Mouse (Mus musculus) thymus, postnatal 4 days (tissue): ENCODE measurements around the gene Dcps.

Source experiments
- DNase-seq: peaks from one replicate; pipeline ENCODE4 v3.0.0; 2021

Gene Dcps

DNA sequence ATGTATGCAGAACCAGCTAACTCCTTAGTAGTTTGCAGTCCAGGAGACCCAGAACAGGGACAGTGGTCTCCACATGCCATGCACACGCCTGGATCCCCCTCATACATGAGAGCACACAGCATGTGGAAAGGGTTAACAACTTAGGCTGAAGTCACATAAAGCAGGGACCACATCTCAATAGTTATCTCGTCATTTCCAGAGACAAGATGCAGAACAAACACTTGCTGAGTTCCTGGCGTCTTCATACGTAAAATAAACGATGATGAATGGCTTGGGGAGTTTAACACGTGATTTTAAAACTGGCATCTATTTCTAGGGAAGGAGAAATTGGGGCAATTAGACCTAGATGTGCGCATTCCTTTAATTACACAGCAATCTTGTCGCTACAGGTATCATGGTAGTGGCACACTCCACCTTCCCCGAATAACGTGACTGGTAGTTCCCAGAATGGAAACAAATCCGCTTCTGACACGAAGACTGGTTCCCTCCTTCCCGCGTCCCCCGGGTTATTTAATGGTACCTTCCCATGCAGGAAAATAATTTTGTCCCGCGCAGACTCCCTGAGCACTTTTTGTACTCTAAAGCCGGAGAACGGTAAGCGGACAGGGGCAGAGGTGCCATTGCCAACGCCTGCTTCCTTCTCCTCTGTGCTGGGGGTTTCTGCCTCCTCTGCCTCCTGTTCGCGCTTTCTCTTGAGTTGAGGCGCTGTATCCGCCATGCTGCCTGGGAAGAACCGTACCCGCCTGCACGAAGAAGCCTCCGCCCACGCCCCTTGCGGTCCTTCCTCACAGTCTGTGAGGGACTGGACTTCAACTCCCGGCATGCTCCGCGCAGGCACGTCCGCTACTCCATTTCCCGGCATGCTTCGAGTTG is at the start of gene Dcps:
Gene Dcps (minus strand): TSS at position 811 of the 873 bp plus-strand sequence.
- peak; percentile 98 for DNase-seq

- no peak for DNase-seq
Observed at GRCm38 (mm10) chr9:35223466-35223865, 47.6 kb upstream of the Dcps start.

GRCm38 (mm10) chr9:35217963-35218362 is 42.1 kb upstream of the Dcps start:
- no peak for DNase-seq

- DNase-seq = no peak
Observed at GRCm38 (mm10) chr9:35211573-35212511, 36.0 kb upstream of the Dcps start.

GRCm38 (mm10) chr9:35210542-35211474 is 34.9 kb upstream of the Dcps start, which contains the start of gene Foxred1:
TSS of gene Foxred1 (minus strand) at chr9:35211055.
- DNase-seq = peak; percentile 99

GRCm38 (mm10) chr9:35204421-35204820 is 28.6 kb upstream of the Dcps start:
- no peak for DNase-seq

DNA sequence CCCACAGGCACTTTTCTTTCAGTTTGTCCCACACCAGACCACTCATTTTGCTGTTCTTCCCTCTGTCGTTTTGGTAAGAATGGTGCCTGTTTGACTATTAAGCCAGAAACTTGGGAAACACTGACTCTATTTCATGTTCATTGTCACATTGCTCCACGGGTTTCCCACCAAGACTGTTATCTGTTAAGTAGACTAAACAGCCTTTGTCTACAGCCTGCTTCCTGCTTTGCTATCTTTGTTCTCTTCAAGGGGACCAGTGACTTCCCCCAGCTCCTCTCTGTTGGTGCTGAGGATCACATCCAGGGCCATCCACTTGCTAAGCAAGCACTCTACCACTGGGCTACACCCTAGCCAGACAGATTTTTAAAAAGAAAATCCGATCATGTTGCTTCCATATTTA is 27.7 kb upstream of the Dcps start:
- no peak for DNase-seq

- no peak for DNase-seq
Observed at GRCm38 (mm10) chr9:35200529-35201060, 24.7 kb upstream of the Dcps start.

DNA sequence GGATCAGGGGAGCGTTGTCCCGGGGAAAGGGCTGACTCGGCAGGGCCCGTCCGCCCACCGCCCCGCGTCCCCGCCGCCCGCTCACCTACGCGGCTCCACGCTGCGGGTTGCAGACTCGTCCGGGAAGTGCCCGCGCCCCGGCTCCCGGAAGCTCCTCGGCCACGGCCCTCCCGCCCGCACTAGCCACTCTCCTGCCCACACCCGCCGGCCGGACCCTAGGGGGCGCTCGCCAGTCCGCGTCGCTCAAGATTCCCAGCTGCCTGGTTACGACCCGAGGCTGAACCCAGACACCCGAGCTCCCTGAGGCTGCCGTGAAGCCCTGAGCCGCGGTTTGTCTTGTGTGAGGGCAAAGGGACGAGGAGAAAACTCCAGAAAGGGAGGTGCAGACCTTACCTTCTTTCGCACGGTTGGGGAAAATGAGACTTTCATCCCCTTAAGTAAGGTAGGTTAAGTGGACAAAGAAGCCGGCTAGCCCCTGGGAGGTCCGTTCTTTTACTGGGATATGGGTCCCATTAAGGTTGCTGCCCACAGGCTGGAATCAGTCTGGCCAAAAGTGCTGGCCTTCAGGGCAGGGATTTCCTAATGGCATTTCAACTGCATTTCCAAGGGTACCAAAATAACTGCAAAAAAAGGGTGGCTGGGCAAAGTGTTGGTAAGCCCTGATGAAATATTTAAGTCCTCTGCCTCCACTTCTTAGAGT is 24.1 kb upstream of the Dcps start, which contains the start of the genes Srpr and Tirap:
Gene Srpr (plus strand): TSS at position 404 of the 700 bp plus-strand sequence.
Gene Tirap (minus strand): TSS at position 520 of the 700 bp plus-strand sequence.
- peak; percentile 90 for DNase-seq

GRCm38 (mm10) chr9:35198945-35199771 is 23.3 kb upstream of the Dcps start:
- no peak for DNase-seq

DNA sequence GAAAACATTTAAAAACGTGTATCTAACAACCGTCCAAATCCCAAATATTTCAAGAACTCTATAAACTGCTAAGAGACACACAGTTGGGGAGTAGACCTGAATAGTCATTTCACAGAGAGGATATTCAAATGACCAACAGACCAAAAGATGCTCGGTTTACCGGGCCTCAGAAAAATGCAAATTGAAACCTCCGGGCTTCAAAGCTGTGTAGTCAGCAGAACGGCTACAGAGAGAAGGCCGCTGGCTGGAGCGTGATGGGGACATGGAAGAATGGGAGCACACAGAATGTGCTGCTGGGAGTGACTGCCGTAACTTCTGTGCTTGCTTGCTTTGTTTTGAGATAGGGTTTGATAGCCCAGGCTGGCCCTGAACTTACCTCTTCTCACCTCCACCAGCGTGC is 22.5 kb upstream of the Dcps start:
- no peak for DNase-seq

DNA sequence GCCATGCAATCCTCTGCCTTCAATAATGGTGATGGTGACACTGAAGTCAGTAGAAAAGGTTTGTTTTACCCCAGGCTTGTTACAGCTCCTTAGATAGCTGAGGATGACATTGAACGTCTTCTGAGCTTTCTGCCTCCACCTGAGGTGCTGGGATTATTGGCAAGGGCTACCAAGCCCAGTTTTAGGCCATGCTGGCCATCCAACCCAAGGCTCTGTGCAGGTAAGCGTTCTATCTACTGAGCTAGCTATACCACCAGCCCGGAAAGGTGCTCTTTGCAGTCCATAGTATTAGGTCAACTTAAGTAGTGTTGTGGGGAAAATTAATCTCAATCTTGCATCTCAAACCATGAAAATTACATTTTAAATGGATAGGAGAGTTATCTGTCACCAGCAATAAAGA is 21.8 kb upstream of the Dcps start:
- no peak for DNase-seq

GRCm38 (mm10) chr9:35194048-35194447 is 18.2 kb upstream of the Dcps start:
- DNase-seq = no peak

DNA sequence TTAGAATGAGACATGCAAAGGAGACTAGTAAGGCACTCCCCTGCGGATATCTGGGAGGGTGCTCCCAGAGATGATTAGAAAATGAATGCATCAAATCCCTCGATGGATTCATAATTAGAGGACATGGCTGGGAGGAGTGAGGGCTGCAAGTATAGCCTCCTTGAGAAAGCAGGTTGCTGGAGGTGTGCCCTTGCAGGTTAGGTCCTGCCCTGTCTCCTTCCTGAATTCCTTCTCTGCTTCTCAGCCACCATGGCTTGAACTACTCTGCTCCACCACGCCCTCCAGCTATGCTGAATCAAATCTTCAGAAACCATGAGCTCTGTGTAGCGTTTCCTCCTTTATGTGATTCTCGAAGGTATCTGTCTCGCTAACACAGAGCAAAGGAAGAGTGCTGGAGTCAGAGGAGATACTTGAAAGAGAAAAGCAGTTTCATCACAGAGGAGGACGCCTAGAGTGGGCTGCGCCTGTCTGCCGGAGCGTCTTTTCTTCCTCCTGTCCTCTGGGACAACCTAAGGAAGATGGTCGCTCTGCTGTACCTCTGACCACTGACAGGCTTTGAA is 17.2 kb upstream of the Dcps start:
- DNase-seq = no peak

DNA sequence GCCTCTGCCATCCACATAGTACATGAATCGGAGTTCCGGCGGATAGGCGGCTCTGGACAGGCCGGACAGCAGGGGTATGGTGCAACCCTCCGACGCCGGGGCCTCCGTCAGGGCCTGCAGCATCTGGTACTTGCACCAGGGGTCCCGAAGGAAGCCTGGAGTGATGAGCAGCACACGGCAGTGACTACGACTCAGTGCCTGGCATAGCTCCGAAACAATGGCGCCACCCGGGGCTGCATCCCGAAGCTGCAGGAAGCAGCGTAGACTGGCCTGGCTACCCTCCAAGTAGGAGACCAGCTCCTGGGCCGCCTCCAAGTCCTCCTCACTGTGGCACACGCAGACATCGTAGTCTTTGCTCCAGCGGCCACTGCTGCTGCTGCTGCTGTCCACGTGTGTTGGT is 12.8 kb upstream of the Dcps start:
- no peak for DNase-seq

- DNase-seq = no peak
Observed at GRCm38 (mm10) chr9:35187351-35187903, 11.6 kb upstream of the Dcps start.

DNA sequence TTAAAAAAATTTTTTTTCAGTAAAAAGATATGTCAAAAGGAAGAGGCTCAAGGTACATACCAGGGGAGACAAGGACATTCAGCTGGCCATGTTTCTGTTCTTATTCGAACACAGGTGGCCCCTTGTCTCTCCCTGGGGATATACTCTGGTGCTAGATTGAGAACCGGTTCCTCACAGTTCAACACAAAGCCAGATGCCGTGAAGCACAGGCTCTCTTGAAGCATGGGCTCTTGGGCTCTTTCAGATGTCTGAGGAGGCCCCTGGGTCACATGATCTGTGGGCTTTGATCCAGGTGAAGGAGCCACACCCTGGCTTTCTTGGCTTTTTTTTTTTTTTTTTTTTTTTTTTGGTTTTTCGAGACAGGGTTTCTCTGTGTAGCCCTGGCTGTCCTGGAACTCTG is 10.6 kb upstream of the Dcps start:
- no peak for DNase-seq

- no peak for DNase-seq
Observed at GRCm38 (mm10) chr9:35183359-35183758, 7.5 kb upstream of the Dcps start.

- DNase-seq = no peak
Observed at GRCm38 (mm10) chr9:35182832-35183231, 7.0 kb upstream of the Dcps start.
